Mouse (Mus musculus) T-helper 1 cell (primary cell): Measurements from ENCODE around the gene Leng9.

Experiments used
- in situ Hi-C: fragments of 300-600 bp; cut with MboI, MseI; formaldehyde crosslinking; loops from one replicate; pipeline ENCODE4 v1.15.1; 2025; ENCODE audit warnings: high pct_unique_total_duplicates

The Leng9 gene

DNA sequence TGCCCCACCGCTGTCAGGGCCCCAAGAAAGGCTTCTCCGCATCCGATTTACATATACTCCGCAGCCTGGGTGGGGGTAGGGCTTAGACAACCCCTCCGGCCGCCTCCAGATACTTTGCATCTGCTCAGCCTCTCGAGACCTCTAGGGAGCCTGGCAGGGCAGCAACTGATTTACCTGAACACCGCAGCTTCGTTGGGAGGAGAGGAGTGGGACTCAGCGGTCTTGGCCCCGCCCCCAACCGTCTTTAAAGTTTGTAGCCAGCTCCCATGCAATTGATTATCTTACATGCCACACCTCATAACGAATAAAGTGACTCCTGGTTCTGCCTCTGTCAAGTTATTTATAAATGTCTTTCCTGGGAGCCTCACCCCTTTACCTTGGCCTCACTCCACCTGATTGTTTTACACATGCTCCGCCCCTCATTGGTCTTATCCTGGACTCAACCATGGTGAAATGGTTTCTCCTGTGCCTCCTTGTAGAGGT is at the start of gene Leng9:
TSS of gene Leng9 (minus strand) at position 316 of the 483 bp plus-strand sequence.
- in situ Hi-C loops: no loop called here

DNA sequence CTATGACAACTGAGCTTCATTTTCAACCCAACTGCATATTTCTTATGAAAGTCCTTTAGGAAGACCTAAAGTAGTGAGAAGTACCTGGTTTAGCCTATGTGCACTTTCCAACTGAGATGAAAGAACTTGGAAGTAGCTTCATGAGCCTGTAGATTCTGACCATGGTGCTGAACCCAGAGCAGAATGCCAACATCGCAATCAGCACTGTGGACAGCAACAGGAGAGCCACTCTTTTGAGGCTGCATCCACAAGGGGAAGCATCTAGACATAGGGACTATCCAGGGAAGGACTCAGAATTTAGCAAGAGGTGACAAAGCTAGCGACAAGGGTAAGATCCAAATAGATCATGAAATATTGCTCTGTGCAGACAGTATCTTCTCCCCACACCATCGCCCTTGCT is 28.3 kb upstream of the Leng9 start:
- in situ Hi-C loops: no loop called here

DNA sequence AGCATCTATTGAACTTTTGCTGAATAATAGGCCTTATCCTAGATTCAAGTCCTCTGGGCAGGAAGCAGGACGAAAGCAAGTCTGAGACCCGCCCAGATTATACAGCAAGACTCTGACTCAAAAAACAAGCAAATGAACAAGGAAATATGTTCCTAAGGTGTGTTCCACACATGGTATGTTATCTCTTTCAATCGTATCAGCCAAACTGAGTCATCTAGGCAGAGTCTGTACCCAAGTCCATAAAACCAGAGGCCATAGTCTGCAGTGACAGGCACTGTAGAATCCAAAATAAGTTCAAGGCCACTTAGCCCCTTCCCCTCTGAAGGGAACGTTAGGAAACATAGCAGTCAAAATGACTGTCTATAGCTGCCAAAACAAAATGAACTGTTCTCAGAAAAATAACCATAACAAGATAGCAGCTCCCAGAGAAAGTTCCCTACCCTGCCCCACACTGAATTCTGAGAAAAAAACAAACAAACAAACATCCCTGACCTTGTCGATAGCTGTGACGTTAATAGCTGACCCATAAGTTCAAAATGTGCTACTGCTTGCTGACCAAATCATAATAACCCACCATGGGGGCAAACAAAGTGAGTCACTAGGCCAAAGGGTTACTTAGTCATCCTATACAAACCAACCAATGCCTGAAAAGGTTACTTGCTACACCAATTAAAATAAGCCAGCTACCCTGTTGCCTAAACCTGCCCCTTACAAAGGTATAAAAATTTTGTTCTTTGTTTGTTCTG is 20.2 kb upstream of the Leng9 start:
- in situ Hi-C loops: no loop called here

- in situ Hi-C loops: loop anchor here (10.0 kb wide), 1 partner anchor 238 kb away; no protein-coding TSS in a partner anchor
These were observed 16.9 kb upstream of the Leng9 start for GRCm38 (mm10) chr7:4167098-4167497.

DNA sequence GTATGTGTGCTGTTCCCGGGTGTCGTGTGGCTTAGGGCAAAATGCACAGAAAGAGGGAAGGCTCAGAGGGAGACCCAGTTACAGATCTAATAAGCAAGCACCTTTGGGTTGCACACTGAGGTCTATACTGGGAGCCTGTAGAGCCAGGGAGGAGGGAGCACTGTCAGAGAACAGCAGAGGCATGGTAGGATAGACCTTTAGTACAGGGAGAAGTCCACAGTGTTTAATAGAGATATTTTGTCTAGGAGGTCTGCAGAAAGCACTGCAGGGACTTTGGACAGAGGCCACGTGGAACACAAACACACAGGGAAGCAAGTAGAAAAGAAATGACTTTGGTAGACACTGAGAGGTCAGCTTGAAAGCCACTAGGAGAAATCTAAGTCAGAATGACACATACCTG is 15.1 kb upstream of the Leng9 start:
- in situ Hi-C loops: loop anchor here (10.0 kb wide), 1 partner anchor 240 kb away; no protein-coding TSS in a partner anchor

GRCm38 (mm10) chr7:4164090-4164910 is 14.1 kb upstream of the Leng9 start, which contains the start of gene Cdc42ep5:
Cdc42ep5 (minus strand) TSS chr7:4164860.
- in situ Hi-C loops: loop anchor here (5.0 to 10.0 kb wide), 2 partner anchors 58 to 241 kb away; no protein-coding TSS in a partner anchor

- in situ Hi-C loops: loop anchor here (5.0 to 10.0 kb wide), 2 partner anchors 59 to 241 kb away; no protein-coding TSS in a partner anchor
These were observed 13.4 kb upstream of the Leng9 start for GRCm38 (mm10) chr7:4163571-4164072.

- in situ Hi-C loops: loop anchor here (5.0 to 10.0 kb wide), 2 partner anchors 61 to 243 kb away; no protein-coding TSS in a partner anchor
These were observed 11.4 kb upstream of the Leng9 start for GRCm38 (mm10) chr7:4161596-4161995.

GRCm38 (mm10) chr7:4154976-4155375 is 4.8 kb upstream of the Leng9 start:
- in situ Hi-C loops: no loop called here

DNA sequence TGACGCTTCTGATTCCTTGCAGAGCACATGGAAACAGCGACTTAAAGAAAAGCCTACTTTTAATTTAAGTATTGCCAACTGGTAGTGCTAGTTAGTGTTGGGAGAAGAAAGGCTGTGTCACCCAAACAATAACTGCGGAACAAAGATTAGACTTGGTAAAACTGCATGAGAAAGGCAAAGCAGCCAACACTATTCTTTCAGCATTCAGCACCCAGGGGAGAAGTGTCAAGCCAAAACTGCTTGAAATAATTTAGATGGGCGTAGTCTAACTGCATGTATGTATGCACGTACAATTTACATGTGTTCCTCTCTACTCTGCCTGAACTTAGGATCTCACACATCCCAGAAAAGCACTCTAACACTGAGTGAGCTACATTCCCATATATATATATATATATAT is 4.2 kb upstream of the Leng9 start:
- in situ Hi-C loops: no loop called here

DNA sequence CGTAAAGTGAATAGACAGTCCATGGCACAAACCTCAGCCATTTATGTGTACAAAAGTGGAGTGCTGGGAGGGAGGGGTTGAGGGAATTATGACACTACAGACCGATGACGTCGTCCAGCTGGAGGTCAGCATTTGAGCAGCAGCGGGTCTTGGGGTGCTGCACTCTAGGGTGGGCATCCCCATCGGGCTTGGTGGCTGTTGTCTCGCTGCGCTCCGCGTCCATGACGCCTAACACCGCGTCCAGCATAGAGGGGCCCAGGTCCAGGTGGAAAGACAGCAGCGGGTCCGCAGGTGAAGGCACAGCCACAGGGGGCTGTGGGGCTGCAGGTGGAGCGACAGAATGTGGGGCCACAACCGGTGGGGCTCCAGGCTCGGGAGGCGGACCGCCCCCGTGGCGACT is 1.1 kb upstream of the Leng9 start:
- in situ Hi-C loops: no loop called here

DNA sequence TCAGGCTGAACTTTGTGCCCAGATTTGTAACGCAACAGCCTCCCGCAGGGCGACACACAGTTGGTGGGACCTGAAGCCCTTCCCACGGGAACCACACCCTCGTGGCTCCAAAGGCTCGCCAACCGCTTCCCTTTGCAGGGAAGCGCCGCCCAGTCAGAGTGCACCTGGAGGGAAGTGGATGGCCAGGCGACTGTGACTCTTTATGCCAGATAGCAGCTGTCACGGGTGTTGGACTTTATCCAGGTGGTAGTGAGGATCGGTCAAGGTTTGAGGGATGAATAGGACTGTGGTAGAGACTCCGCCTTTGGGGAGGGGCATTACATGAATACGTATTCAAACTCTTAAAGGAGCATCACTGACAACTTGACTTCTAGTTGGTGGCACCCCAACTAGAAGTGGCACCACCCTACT is 642 bp upstream of the Leng9 start:
- in situ Hi-C loops: no loop called here

DNA sequence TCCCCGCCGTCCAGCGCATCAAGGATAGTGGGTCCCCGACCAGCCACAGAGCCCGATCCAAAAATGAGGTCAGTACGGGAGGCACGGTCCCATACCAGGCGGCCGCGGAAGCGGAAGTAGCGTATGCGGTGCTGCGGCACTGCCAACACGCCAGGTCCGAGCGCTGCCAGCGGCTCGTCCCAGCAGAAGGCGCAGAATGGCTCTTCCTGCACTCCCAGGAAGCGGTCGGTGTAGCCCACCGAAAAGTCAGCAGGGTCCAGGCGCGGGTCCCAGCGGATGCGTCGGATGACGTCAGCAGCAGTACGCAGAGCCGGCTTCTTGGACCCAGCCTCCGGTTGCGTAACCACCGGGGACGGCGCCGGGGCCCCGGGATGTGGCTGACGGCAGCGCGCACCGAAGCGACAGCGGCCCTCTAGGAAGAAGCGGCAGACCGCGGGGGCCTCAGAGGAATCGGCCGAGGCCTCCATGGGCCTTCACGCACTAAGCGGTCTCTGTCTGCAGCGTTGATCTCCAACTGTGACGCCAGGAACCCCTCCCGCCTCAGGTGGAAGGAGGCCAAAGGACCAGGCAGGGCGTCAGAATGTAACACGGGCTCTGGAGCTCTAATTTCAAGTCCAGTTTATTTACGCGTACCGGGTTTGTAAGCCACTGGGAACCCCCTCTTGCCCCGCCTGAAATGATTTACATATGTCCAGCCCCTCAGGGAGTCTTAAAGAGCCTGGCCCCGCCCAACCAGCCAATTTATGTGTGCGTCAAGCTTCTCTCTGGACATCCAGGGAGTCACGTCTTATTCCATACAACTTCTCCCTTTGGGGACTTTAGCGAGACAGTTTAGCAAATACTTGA is 742 bp downstream of the Leng9 start:
- in situ Hi-C loops: loop anchor here (5.0 to 10.0 kb wide), 3 partner anchors 373 to 915 kb away; partner anchors contain the start of genes Prpf31, Tfpt, Tnni3 and U2af2

DNA sequence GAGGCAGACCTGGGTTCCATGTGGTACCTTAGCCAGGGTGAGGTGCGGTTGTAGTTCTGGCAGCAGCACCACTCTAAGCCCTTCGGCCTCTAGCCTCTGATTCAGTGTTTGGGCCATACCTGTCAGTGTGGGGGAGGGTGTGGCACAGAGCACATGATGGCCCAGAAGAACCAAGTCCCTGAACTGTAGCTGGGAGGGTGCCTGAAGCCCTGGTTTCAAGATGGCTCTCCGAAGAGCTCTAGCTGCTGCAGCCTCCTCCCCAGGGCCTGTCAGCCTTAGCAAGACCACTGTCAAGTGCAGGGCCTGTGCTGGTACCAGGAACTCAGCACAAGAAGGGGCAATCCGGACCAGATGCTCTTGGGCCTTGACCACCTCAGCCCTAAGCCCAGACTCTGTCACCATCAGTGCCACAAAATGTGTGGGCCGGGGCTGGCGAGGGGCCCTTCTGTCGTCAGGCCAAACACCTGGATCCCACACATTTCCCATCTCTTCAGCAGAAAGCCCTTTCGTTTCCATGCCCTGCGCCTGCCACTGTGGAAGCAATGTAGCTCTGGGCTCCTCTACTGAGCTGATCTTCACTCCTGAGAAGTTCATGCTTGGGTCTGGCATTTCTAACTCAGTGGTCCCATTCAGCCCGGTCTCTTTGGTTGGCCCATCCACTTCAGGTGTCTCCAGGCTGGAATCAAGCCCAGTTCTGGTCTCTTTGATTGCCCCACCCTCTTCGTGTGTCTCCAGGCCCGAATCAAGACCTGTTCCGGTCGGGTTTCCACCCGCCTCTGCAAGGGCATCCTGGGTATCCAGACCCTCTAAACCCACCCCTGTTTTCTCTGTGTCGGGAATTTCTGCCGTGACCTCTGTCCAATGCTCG is 1.6 kb downstream of the Leng9 start:
- in situ Hi-C loops: loop anchor here (5.0 to 10.0 kb wide), 3 partner anchors 374 to 916 kb away; partner anchors contain the start of genes Prpf31, Tfpt, Tnni3 and U2af2

GRCm38 (mm10) chr7:4147836-4148235 is 2.3 kb downstream of the Leng9 start:
- in situ Hi-C loops: loop anchor here (5.0 to 10.0 kb wide), 3 partner anchors 374 to 917 kb away; partner anchors contain the start of genes Prpf31, Tfpt, Tnni3 and U2af2

GRCm38 (mm10) chr7:4147371-4147770 is 2.8 kb downstream of the Leng9 start:
- in situ Hi-C loops: loop anchor here (5.0 to 10.0 kb wide), 3 partner anchors 375 to 917 kb away; partner anchors contain the start of genes Prpf31, Tfpt, Tnni3 and U2af2

DNA sequence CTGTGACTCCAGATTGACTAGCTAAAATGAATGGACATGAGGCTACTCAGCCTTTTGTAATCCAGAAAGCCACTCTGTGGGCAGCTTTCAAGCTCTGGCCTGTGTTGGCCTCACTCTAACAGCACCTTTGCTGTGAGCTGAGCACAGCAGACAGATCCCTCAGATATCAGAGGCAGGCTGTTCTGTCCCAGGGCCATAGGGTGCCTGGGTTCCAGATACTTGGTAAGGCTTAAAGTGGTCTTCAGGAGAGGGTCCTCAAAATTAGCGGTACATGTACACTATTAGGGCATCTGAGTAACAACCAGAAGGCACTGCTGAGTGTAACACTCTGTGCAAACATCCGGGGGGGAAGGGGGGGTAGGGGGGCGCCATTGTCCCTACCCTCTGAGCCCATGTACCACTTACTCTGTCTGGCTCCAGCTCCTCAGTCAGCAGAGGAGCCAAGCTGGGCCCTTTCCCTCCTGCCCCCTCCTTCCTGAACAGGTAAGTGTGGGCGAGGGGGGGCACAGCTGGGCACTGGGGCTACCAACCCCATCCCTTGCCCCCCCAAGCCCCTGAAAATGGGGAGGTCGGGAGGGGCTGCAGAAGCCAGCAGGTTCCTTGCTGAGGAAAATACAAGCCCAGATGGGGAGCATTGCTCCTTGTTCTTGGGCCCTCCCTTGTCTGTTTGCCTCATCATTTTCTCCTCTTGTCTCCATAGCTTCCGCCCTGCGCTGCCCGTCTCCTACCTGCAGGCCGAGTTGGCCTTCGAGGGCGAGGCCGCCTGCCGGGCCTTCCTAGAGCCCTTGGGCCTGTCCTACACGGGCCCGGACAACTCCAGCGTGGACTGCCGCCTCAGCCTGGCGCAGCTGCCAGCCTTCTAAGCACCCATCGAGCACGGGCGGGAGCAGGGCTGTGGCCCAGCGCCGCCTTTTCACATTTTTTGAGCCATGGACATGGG is 3.7 kb downstream of the Leng9 start:
- in situ Hi-C loops: loop anchor here (5.0 to 10.0 kb wide), 3 partner anchors 376 to 918 kb away; partner anchors contain the start of genes Prpf31, Tfpt, Tnni3 and U2af2

- in situ Hi-C loops: loop anchor here (5.0 to 10.0 kb wide), 3 partner anchors 377 to 919 kb away; partner anchors contain the start of genes Prpf31, Tfpt, Tnni3 and U2af2
These were observed 4.5 kb downstream of the Leng9 start for GRCm38 (mm10) chr7:4145552-4146190.
